Mouse (Mus musculus): ENCODE measurements around the gene Trim25.
A peak's percentile ranks its signal among the peaks of the same experiment; 100 is the strongest.

- peak; percentile 62 for TF ChIP-seq CTCF (IDR thresholded peaks at IDR 0.05; ENCODE audit: borderline replicate concordance, insufficient read depth, low read length)
- peak; percentile 77 for TF ChIP-seq POLR2A (IDR thresholded peaks at IDR 0.05; ENCODE audit: low read depth, low read length)
These were observed 25.1 kb upstream of the Trim25 start for GRCm38 (mm10) chr11:88973776-88974701.

All from embryonic fibroblast, embryonic 13.5 days (primary cell).